Mouse (Mus musculus) heart, embryonic 10.5 days (tissue): ENCODE measurements around the gene Mgea5. TPM values are rescaled to one million over a fixed set of nuclear protein-coding genes. Genes with fewer than 3 reads are reported as not detected.

Source experiments
- DNase-seq: peaks from one replicate; pipeline ENCODE4 v3.0.0-alpha.2; 2017; ENCODE audit warnings: low spot score
- H3K27ac ChIP-seq: fragments of 300-500 bp; sonication (generic); 2 replicates; pipeline ENCODE4 v1.5.1; 2016; ENCODE audit warnings: mild to moderate bottlenecking
- H3K27me3 ChIP-seq: fragments of 300-500 bp; sonication (generic); 2 replicates; pipeline ENCODE4 v1.6.1; 2016; ENCODE audit warnings: mild to moderate bottlenecking; ENCODE audit not compliant: poor library complexity, insufficient read depth, severe bottlenecking
- H3K36me3 ChIP-seq: fragments of 300-500 bp; sonication (generic); 2 replicates; pipeline ENCODE4 v1.6.1; 2016; ENCODE audit warnings: mild to moderate bottlenecking, moderate library complexity
- H3K4me1 ChIP-seq: fragments of 300-500 bp; sonication (generic); 2 replicates; pipeline ENCODE4 v1.6.1; 2016; ENCODE audit warnings: mild to moderate bottlenecking
- H3K4me3 ChIP-seq: fragments of 300-500 bp; sonication (generic); 2 replicates; pipeline ENCODE4 v1.5.1; 2016; ENCODE audit warnings: mild to moderate bottlenecking, moderate library complexity
- H3K9me3 ChIP-seq: fragments of 300-500 bp; sonication (generic); 2 replicates; pipeline ENCODE4 v1.6.1; 2016; ENCODE audit warnings: mild to moderate bottlenecking, moderate library complexity
- WGBS: fragments of 180-500 bp; shearing (Covaris S2); methylation state at CpG from one replicate; pipeline ENCODE4 v1.1.7; 2016; 5-methylcytosine and 5-hydroxymethylcytosine counted together
- polyA plus RNA-seq: library from polyadenylated mRNA; unstranded; fragments of >200 nt; fragmentation: Nextera tagmentation; extraction: Ambion mirVana; gene quantifications from 2 replicates; pipeline ENCODE4 v1.2.1, GENCODE M21; 2016

The Mgea5 gene
- polyA plus RNA-seq = 39.6 and 52.5 TPM in 2 replicates

DNA sequence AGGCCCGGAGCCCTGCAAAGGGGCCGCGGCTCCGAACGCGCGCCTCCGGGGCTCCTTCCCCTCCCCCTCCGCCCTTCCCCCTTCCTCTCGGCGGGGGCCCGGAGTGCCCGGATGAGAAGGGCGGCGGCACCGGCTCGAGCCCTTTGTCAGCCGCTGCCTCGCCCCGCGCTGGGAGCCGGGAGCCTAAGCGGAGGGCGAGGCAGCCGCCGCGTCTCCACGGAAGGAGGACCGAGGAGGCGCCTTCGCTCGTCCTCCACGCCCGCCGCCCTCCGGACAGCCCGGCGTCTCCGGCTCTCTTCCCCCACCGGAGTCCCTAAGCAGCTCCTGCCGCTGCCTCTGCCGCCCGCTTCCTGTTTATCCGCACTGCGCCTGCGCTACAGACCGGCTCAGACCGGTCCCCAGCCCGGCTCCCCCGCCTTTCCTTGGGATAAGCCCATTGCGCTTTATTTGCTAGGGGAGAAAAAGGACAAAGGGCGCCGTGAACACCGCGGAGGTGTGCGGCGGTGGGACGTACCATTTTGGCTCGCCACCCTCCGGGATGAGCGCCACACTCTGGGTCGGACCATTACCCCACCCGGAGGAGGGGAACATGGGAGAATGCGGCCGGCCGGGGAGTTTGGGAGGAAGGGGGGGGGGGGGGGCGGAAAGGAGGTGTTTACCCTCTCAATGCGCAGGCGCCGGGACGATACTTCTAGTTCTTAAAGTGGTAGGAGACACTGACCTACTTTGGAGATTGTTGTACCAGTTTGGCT, at the start of gene Mgea5:
TSS of gene Mgea5 (minus strand) at position 657 of the 752 bp plus-strand sequence.
- Histone ChIP-seq H3K27ac (peak within 1 kb of the TSS; percentile 99), H3K27me3 (no peaks in the 10 kb centered on the region), H3K4me1 (peaks cover 17% of the 10 kb centered on the region), H3K36me3 (peaks cover 28% of the 10 kb centered on the region), H3K4me3 (peak within 1 kb of the TSS; percentile 96), H3K9me3 (no peaks in the 10 kb centered on the region)
- peak; percentile 99 for DNase-seq
- under 1% methylated on average over 71 of the region's 71 CpGs for WGBS

DNA sequence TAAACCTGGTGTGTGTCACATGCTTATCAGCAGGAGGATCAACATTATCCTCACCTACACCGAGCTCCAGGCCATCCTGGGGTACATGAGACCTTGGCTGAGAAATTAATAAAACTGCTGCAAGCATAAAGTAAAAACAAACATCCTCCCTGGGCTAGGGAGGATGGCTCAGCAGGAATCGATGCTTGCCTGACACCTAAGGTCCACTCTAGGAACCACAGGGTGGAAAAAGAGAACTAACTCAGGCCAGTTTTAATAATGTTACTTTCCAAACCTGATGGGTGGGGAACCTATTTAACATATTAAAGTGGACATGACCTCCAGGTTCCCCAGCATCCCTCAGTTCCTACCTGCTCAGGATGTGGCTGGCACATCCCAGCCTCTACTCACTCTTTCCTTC, 47.0 kb upstream of the Mgea5 start:
- WGBS = 42% methylated on average over 2 of the region's 2 CpGs
- Histone ChIP-seq H3K27me3 (no peaks in the 10 kb centered on the region), H3K4me3 (no peak overlapping the region)

DNA sequence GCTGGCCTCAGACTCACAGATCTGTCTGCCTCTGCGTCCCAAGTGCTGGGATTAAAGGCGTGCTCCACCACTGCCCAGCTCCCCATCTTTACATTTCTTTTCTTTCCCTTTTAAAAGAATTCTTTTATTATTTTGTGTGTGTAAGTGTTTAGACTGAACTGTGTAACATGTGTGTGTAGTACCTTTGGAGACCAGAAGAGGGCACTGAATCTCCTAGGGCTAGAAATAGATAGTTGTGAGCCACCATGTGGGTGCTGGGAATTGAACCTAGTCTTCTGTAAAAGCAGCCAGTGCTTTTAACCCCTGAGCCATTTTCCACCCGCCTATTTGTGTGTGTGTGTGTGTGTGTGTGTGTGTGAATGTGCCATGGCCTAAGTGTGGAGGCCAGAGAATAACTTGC, 44.1 kb upstream of the Mgea5 start:
- Histone ChIP-seq H3K9me3 (no peaks in the 10 kb centered on the region), H3K4me1 (peaks cover 3% of the 10 kb centered on the region), H3K36me3 (peaks cover 6% of the 10 kb centered on the region; the same call in 1 of the 2 replicates), H3K27me3 (no peaks in the 10 kb centered on the region), H3K4me3 (no peak overlapping the region), H3K27ac (no peak overlapping the region)
- 94% methylated on average over 3 of the region's 3 CpGs for WGBS
- DNase-seq = no peak

More for the DNA sequence above, 47.0 kb upstream of the Mgea5 start:
- no peak overlapping the region for H3K27ac ChIP-seq
- H3K36me3 ChIP-seq = peaks cover 6% of the 10 kb centered on the region; the same call in 1 of the 2 replicates
- peaks cover 8% of the 10 kb centered on the region for H3K4me1 ChIP-seq
- DNase-seq = no peak
- H3K9me3 ChIP-seq = no peaks in the 10 kb centered on the region

GRCm38 (mm10) chr19:45827125-45827524, 43.5 kb upstream of the Mgea5 start:
- no peak overlapping the region for H3K27ac ChIP-seq

DNA sequence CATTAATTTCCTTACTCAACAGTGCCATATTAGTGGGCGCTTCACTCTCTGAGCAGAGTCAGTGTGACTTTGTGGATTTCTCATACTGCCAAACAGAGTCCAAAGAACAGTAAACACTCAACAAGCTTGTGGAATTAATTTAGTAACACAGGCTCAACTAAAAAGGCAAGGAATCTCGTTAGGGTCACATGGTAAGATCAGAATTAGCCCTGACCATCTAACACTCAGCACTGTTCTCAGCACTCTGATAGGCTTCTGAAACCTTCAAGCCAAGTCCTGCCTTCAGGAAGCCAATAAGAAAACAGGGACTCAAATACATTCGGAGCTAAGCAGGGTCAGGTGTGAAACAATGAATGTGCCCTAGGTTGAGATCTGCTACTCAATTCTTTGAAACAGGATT, 42.5 kb upstream of the Mgea5 start:
- Histone ChIP-seq H3K9me3 (no peaks in the 10 kb centered on the region), H3K4me1 (peaks cover 3% of the 10 kb centered on the region), H3K36me3 (peaks cover 6% of the 10 kb centered on the region; the same call in 1 of the 2 replicates), H3K27me3 (no peaks in the 10 kb centered on the region), H3K4me3 (no peak overlapping the region), H3K27ac (no peak overlapping the region)
- 77% methylated on average over 3 of the region's 3 CpGs for WGBS
- no peak for DNase-seq

More at GRCm38 (mm10) chr19:45827125-45827524, 43.5 kb upstream of the Mgea5 start:
- no peak for DNase-seq
- Histone ChIP-seq H3K36me3 (peaks cover 6% of the 10 kb centered on the region; the same call in 1 of the 2 replicates), H3K4me3 (no peak overlapping the region), H3K9me3 (no peaks in the 10 kb centered on the region), H3K27me3 (no peaks in the 10 kb centered on the region), H3K4me1 (peaks cover 3% of the 10 kb centered on the region)
- WGBS = 68% methylated on average over 5 of the region's 5 CpGs

DNA sequence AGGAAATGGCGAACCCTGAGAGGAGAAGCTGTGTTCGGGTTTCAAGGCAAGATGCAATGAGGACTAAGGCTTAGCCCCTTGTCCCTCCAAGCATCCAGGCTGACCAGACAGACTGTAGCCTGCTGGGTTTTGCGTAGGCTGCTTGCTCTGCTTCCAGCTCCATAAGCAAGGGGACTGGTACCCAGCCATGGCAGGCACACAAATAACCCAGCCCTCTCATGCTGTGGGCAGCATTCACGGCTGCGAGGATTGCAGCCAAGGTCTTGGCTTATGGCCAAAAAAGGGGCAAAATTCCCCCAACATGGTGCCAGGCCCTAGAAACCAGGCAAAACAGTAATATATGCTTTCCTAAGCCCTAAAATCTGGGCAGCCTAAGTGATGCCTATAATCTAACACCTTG, 38.2 kb upstream of the Mgea5 start:
- peaks cover 24% of the 10 kb centered on the region for H3K36me3 ChIP-seq
- 84% methylated on average over 5 of the region's 5 CpGs for WGBS
- H3K27me3 ChIP-seq = no peaks in the 10 kb centered on the region
- H3K4me1 ChIP-seq = peaks cover 14% of the 10 kb centered on the region
- H3K4me3 ChIP-seq = no peak overlapping the region
- no peak overlapping the region for H3K27ac ChIP-seq
- DNase-seq = no peak
- H3K9me3 ChIP-seq = no peaks in the 10 kb centered on the region

- Histone ChIP-seq H3K36me3 (peaks cover 24% of the 10 kb centered on the region), H3K4me3 (no peak overlapping the region), H3K27me3 (peaks cover 13% of the 10 kb centered on the region), H3K9me3 (no peaks in the 10 kb centered on the region), H3K27ac (no peak overlapping the region), H3K4me1 (peaks cover 36% of the 10 kb centered on the region)
- WGBS = 73% methylated on average over 11 of the region's 11 CpGs
- DNase-seq = no peak
These were observed 34.3 kb upstream of the Mgea5 start for GRCm38 (mm10) chr19:45817816-45818490.

GRCm38 (mm10) chr19:45816727-45817126, 33.1 kb upstream of the Mgea5 start:
- no peaks in the 10 kb centered on the region for H3K9me3 ChIP-seq
- H3K27ac ChIP-seq = no peak overlapping the region
- peaks cover 44% of the 10 kb centered on the region for H3K4me1 ChIP-seq
- H3K4me3 ChIP-seq = peak overlapping the region; percentile 58
- peaks cover 13% of the 10 kb centered on the region for H3K27me3 ChIP-seq
- peaks cover 24% of the 10 kb centered on the region for H3K36me3 ChIP-seq
- no peak for DNase-seq
- WGBS = 36% methylated on average over 8 of the region's 8 CpGs

DNA sequence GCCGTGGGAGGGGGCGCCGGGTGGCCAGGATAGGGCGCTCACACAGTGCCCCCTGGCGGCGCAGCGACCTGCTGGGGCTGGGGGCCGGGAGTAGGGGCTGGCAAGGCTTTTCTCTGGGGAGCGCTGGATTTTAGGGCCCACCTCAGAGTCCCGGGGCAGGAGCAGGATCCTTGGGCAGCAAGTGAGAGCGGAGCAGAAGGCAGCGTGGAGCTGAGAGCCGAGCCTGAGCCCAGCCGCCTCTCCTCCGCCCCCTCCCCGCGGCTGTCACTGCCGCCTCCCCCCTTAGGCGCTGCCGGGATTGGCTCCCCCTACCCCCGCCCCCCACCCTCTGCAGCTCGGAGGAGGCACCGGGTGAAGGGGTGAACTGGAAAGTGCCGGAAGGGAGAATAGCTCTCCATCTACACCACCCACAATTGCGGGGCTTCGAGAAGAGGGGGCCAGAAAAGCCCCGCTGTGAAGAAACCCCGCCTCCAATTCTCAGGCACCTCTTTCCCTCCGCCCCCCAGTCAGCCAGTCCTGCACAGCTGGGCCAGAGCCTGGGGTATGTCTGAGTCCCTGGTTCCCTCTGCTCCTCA, 32.3 kb upstream of the Mgea5 start, which contains the start of gene Kcnip2:
TSS of gene Kcnip2 (minus strand) at position 231 of the 575 bp plus-strand sequence.
- 1% methylated on average over 28 of the region's 29 CpGs for WGBS
- H3K27me3 ChIP-seq = peaks cover 21% of the 10 kb centered on the region
- H3K9me3 ChIP-seq = no peaks in the 10 kb centered on the region
- peaks cover 50% of the 10 kb centered on the region for H3K4me1 ChIP-seq
- DNase-seq = no peak
- H3K27ac ChIP-seq = peak within 1 kb of the TSS; percentile 36; the same call in 1 of the 2 replicates
- peak within 1 kb of the TSS; percentile 58 for H3K4me3 ChIP-seq
- H3K36me3 ChIP-seq = peaks cover 24% of the 10 kb centered on the region

DNA sequence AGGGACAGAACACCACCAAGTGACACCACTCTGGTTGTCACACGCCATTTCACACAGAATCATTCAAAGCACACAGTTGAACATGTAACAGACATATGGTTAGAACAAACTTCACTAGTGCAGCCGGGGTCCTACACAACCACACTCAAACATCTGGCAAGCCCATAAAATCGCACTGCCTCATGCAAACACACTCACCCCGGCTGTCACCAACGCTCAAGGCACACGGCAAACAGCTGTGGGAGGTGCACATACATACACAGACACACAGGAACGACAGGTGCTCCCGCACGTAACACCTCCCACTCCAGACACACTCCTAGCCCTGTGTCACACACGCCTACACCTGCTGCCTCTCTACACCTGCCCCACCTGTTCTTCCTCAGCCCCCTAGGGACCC, 31.5 kb upstream of the Mgea5 start:
- WGBS = 57% methylated on average over 10 of the region's 10 CpGs
- peak overlapping the region; percentile 58 for H3K4me3 ChIP-seq
- H3K9me3 ChIP-seq = no peaks in the 10 kb centered on the region
- no peak for DNase-seq
- H3K27me3 ChIP-seq = peaks cover 21% of the 10 kb centered on the region
- peaks cover 52% of the 10 kb centered on the region for H3K4me1 ChIP-seq
- H3K27ac ChIP-seq = 0 out of 2 replicates have a peak overlapping the region, but pooled peaks have one; percentile 36
- peaks cover 23% of the 10 kb centered on the region for H3K36me3 ChIP-seq

DNA sequence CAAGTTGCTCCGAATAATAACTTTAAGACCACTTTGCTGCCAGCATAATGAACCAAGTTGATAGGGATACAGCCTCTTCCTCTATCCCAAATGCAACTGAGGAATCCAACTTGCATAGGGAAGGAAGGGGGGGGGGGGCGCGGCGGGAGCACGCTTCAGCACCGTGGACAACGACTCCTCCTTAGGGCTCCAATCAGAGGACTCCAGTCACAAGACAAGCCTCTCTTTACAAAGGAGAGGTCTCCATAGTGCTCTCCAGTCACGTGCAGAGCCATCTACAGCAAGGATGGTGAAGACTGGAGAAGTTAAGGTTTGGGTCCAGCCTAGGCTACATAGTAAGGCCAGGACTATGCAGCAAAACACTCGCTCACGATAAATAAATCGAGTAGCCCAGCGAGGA, 30.2 kb upstream of the Mgea5 start:
- no peak overlapping the region for H3K4me3 ChIP-seq
- no peak overlapping the region for H3K27ac ChIP-seq
- DNase-seq = no peak
- H3K4me1 ChIP-seq = peaks cover 52% of the 10 kb centered on the region
- peaks cover 11% of the 10 kb centered on the region; the same call in 1 of the 2 replicates for H3K36me3 ChIP-seq
- peaks cover 21% of the 10 kb centered on the region for H3K27me3 ChIP-seq
- WGBS = 12% methylated on average over 12 of the region's 12 CpGs
- H3K9me3 ChIP-seq = no peaks in the 10 kb centered on the region

GRCm38 (mm10) chr19:45813263-45813662, 29.6 kb upstream of the Mgea5 start:
- Histone ChIP-seq H3K27me3 (peaks cover 21% of the 10 kb centered on the region), H3K4me1 (peaks cover 46% of the 10 kb centered on the region), H3K27ac (no peak overlapping the region), H3K4me3 (no peak overlapping the region), H3K9me3 (no peaks in the 10 kb centered on the region), H3K36me3 (peaks cover 7% of the 10 kb centered on the region; the same call in 1 of the 2 replicates)
- 9% methylated on average over 11 of the region's 11 CpGs for WGBS
- DNase-seq = no peak
